Mouse (Mus musculus) forebrain, embryonic 15.5 days (tissue): Measurements from ENCODE around the gene Ddah1. TPM values are rescaled to one million over a fixed set of nuclear protein-coding genes. Genes with fewer than 3 reads are reported as not detected.

Source experiments
- ATAC-seq: fragments of 200-750 bp; cut with Nextera tagmentation; replicated peaks from 2 replicates; pipeline ENCODE4 v1.8.0; 2017; ENCODE audit warnings: mild to moderate bottlenecking, moderate TSS enrichment, moderate library complexity
- H3K27ac ChIP-seq: fragments of 300-500 bp; sonication (generic); replicated peaks from 2 replicates; pipeline ENCODE4 v1.5.1; 2015; ENCODE audit warnings: mild to moderate bottlenecking, inconsistent platforms
- H3K27me3 ChIP-seq: fragments of 300-500 bp; sonication (generic); 2 replicates; pipeline ENCODE4 v1.6.1; 2015; ENCODE audit warnings: inconsistent platforms
- H3K36me3 ChIP-seq: fragments of 300-500 bp; sonication (generic); 2 replicates; pipeline ENCODE4 v1.6.1; 2015; ENCODE audit warnings: mild to moderate bottlenecking, inconsistent platforms
- H3K4me1 ChIP-seq: fragments of 300-500 bp; sonication (generic); 2 replicates; pipeline ENCODE4 v1.6.1; 2015; ENCODE audit warnings: inconsistent platforms
- H3K4me2 ChIP-seq: fragments of 300-500 bp; sonication (generic); replicated peaks from 2 replicates; pipeline ENCODE4 v1.6.1; 2015; ENCODE audit warnings: mild to moderate bottlenecking, inconsistent platforms
- H3K4me3 ChIP-seq: fragments of 300-500 bp; sonication (generic); 2 replicates; pipeline ENCODE4 v1.5.1; 2015; ENCODE audit warnings: mild to moderate bottlenecking, inconsistent platforms
- H3K9ac ChIP-seq: fragments of 300-500 bp; sonication (generic); replicated peaks from 2 replicates; pipeline ENCODE4 v1.6.1; 2015; ENCODE audit warnings: mild to moderate bottlenecking, inconsistent platforms
- H3K9me3 ChIP-seq: fragments of 300-500 bp; sonication (generic); 2 replicates; pipeline ENCODE4 v1.6.1; 2016; ENCODE audit warnings: inconsistent platforms
- WGBS: fragments of 180-500 bp; shearing (Covaris S2); methylation state at CpG from one replicate; pipeline ENCODE4 v1.1.7; 2015; ENCODE audit warnings: mixed read lengths; 5-methylcytosine and 5-hydroxymethylcytosine counted together
- polyA plus RNA-seq: library from polyadenylated mRNA; unstranded; fragments of >200 nt; fragmentation: Nextera tagmentation; extraction: Ambion mirVana; gene quantifications from 2 replicates; pipeline ENCODE4 v1.2.1, GENCODE M21; 2015

Gene Ddah1
- polyA plus RNA-seq, 1 experiment from 2014 or later: 162 TPM

GRCm38 (mm10) chr3:145822201-145822600, 63.7 kb downstream of the Ddah1 start:
- 79% methylated on average over 4 of the region's 4 CpGs for WGBS
- Histone ChIP-seq H3K36me3 (no peaks in the 10 kb centered on the region), H3K9me3 (no peaks in the 10 kb centered on the region), H3K4me2 (no peak overlapping the region), H3K4me1 (peaks cover 29% of the 10 kb centered on the region), H3K27me3 (no peaks in the 10 kb centered on the region), H3K9ac (no peak overlapping the region), H3K4me3 (no peak overlapping the region), H3K27ac (no peak overlapping the region)
- ATAC-seq: no peak

DNA sequence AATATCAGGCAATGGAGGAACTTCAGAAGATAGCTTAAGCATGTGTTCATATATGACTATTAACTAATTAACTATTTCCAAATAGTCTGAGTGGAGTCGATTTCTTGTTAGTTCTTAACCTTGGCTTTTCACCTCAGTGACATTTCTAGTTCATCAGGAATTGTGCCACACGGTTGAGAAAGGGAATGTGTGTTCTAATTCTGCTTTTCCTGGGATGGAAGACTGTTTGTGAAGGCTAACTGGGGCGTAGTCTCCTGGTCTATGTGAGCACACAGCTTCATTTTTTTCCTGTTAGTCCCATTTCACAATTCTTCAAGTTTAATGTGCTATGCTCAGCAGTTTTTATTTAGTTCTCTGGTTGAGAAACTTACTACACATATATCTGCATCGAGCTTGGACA, 65.2 kb downstream of the Ddah1 start:
- no peak overlapping the region for H3K4me2 ChIP-seq
- no peak overlapping the region for H3K27ac ChIP-seq
- H3K9me3 ChIP-seq: no peaks in the 10 kb centered on the region
- peaks cover 35% of the 10 kb centered on the region for H3K4me1 ChIP-seq
- no peak overlapping the region for H3K4me3 ChIP-seq
- 81% methylated on average over 4 of the region's 4 CpGs for WGBS
- H3K9ac ChIP-seq: no peak overlapping the region
- no peaks in the 10 kb centered on the region for H3K27me3 ChIP-seq
- H3K36me3 ChIP-seq: no peaks in the 10 kb centered on the region
- no peak for ATAC-seq

DNA sequence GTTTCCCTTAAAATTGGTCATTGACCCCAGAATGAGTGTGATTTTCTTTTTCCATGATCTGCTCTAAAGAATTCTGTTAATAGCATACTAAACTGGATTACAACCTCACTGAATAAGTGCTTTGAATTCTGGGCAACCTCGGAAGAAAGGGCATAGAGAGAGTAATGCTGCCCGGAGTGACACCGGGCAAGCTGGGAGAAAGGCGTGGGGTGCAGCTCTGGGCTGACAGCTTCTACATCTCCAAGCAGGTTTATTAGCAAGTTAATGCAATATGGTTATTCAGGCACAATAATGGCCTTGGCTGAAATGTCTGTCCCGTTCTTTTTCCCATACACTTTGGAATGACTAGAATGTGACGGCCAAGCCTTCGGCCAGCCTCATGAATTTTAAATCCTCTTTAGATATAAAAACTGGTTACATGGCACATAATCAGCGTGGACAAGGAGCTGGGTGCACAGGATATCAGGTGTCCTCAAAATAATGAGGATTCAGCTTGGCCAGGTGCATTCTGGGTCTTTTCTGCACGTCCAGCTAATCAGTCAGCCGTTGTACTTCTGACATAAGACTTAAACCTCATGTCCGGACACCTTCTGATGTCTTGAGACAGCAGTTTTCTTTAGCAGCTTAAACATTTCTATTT, 67.1 kb downstream of the Ddah1 start:
- Histone ChIP-seq H3K27ac (peak overlapping the region; percentile 58; the same call in 1 of the 2 replicates), H3K36me3 (no peaks in the 10 kb centered on the region), H3K9ac (no peak overlapping the region), H3K27me3 (no peaks in the 10 kb centered on the region), H3K4me2 (no peak overlapping the region), H3K9me3 (no peaks in the 10 kb centered on the region), H3K4me3 (no peak overlapping the region), H3K4me1 (peaks cover 38% of the 10 kb centered on the region)
- peak; percentile 84 for ATAC-seq
- WGBS: 12% methylated on average over 11 of the region's 11 CpGs

DNA sequence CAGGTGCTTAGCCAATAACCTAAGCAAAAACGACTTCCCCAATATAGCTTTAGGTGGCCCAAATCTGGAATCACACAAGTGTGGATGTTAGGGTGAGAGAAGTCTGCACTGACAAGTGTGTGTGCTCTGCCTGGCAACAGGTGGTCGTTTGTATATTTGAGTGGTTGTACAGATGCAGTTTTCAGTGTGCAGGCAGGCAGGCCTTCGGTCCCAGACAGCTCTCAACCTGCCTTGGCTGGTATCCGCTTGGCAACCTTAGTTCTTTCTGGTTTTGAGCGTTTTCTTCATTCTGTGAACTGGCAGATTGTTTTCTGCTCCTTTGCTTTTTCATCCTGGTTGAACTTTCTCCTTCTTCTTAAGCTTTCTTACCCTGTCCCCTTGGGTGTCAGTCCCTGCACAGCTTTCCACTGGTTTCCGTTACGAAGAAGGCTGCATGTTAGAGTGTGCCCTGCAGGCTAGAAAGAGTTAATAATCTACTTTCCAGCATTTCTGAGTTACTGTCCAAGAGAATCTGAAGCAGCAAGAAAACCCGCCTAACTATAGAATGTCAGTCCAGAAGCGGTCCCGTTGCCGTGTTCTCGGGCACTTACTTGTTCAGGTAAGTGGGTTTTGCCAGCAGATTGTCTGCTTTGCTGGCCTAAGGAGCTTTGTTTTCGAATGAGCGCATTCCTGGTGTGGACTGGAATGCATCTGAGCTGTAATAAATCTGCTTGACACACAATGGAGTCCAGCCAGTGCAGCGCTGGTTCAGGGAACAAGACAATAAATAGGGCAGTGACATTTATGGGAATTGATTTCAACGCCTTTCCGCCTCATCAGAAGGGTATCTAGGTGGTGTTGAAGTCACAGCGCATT, 68.9 kb downstream of the Ddah1 start:
- ATAC-seq: no peak
- WGBS: 27% methylated on average over 18 of the region's 18 CpGs
- Histone ChIP-seq H3K9me3 (no peaks in the 10 kb centered on the region), H3K4me3 (no peak overlapping the region), H3K27ac (peak overlapping the region; percentile 63), H3K4me1 (peaks cover 38% of the 10 kb centered on the region), H3K9ac (no peak overlapping the region), H3K4me2 (peak overlapping the region; percentile 11), H3K27me3 (no peaks in the 10 kb centered on the region), H3K36me3 (no peaks in the 10 kb centered on the region)

DNA sequence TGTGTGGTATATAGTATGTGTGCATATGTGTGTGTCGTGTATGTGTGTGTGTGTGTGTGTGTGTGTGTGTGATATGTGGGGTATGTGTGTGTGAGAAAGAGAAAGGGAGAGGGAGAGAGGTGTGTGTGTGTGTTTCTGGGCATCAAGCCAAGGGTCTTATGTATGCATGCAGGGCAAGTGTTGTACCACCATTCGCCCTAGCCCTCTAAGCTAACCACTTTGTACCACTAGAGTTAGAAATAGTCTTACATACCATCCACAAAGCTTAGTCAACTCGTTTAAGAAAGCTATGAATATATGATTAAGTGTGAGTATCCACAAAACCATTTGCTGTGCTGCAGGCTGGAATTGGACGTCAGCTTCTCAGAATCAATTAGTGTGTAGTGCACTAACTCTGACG, 70.4 kb downstream of the Ddah1 start:
- 37% methylated on average over 5 of the region's 5 CpGs for WGBS
- no peak for ATAC-seq

DNA sequence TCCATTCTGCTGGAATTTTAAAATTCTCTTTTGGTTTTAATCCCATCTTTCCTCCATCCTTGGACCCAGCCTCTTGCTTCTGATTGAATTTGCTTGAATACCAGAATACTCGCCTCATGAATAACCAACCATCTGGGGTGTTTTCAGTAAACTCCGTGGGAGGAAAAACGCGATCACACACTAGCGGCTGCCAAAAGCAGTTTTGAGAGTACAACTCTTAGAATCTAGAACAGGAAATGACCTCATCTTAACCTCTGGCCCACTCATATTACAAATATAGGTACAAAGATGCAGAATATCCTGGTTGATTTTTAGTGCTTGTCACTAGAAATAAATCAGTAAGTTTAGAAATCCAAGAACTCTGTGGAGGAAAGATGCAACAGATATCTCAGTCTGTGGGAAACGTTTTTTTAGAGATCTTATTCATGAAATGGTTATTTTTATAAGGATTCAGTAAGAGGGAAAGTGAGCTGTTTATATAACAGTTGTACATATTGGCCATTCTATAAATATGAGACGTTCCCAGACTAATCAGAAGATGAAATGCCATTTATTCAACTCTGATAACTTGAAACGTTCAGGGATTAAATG, 75.6 kb downstream of the Ddah1 start:
- Histone ChIP-seq H3K4me2 (no peak overlapping the region), H3K27ac (peak overlapping the region; percentile 41; the same call in 1 of the 2 replicates), H3K4me1 (peaks cover 13% of the 10 kb centered on the region; the same call in 1 of the 2 replicates), H3K36me3 (no peaks in the 10 kb centered on the region), H3K27me3 (no peaks in the 10 kb centered on the region), H3K4me3 (no peak overlapping the region), H3K9ac (no peak overlapping the region), H3K9me3 (no peaks in the 10 kb centered on the region)
- WGBS: 38% methylated on average over 8 of the region's 8 CpGs
- ATAC-seq: peak; percentile 60; the same call in 1 of the 2 replicates

More for the DNA sequence above, 70.4 kb downstream of the Ddah1 start:
- no peak overlapping the region for H3K4me2 ChIP-seq
- H3K4me3 ChIP-seq: no peak overlapping the region
- no peaks in the 10 kb centered on the region for H3K9me3 ChIP-seq
- no peaks in the 10 kb centered on the region for H3K36me3 ChIP-seq
- H3K27ac ChIP-seq: no peak overlapping the region
- no peak overlapping the region for H3K9ac ChIP-seq
- no peaks in the 10 kb centered on the region for H3K27me3 ChIP-seq
- H3K4me1 ChIP-seq: peaks cover 45% of the 10 kb centered on the region

- no peaks in the 10 kb centered on the region for H3K27me3 ChIP-seq
- no peak overlapping the region for H3K27ac ChIP-seq
- H3K4me3 ChIP-seq: no peak overlapping the region
- no peak overlapping the region for H3K4me2 ChIP-seq
- no peak overlapping the region for H3K9ac ChIP-seq
- no peaks in the 10 kb centered on the region for H3K36me3 ChIP-seq
- H3K4me1 ChIP-seq: peaks cover 8% of the 10 kb centered on the region; the same call in 1 of the 2 replicates
- no peak for ATAC-seq
- H3K9me3 ChIP-seq: 0 out of 2 replicates have a peak, but pooled peaks cover 2% of the 10 kb centered on the region
Observed at GRCm38 (mm10) chr3:145838281-145838680, 79.8 kb downstream of the Ddah1 start.

- WGBS: 80% methylated on average over 12 of the region's 12 CpGs
- Histone ChIP-seq H3K36me3 (no peaks in the 10 kb centered on the region), H3K4me1 (no peaks in the 10 kb centered on the region), H3K9me3 (0 out of 2 replicates have a peak, but pooled peaks cover 2% of the 10 kb centered on the region), H3K9ac (no peak overlapping the region), H3K4me2 (no peak overlapping the region), H3K27ac (no peak overlapping the region), H3K27me3 (no peaks in the 10 kb centered on the region), H3K4me3 (no peak overlapping the region)
- ATAC-seq: peak; percentile 61
Observed at GRCm38 (mm10) chr3:145841961-145842710, 83.7 kb downstream of the Ddah1 start.

- no peak overlapping the region for H3K4me3 ChIP-seq
Observed at GRCm38 (mm10) chr3:145843836-145844235, 85.4 kb downstream of the Ddah1 start.

GRCm38 (mm10) chr3:145844891-145845290, 86.4 kb downstream of the Ddah1 start:
- 0 out of 2 replicates have a peak, but pooled peaks cover 2% of the 10 kb centered on the region for H3K9me3 ChIP-seq
- H3K9ac ChIP-seq: no peak overlapping the region
- H3K27me3 ChIP-seq: no peaks in the 10 kb centered on the region
- no peaks in the 10 kb centered on the region for H3K36me3 ChIP-seq
- no peaks in the 10 kb centered on the region for H3K4me1 ChIP-seq
- H3K27ac ChIP-seq: no peak overlapping the region
- no peak overlapping the region for H3K4me2 ChIP-seq
- no peak for ATAC-seq
- WGBS: 93% methylated on average over 3 of the region's 3 CpGs
- no peak overlapping the region for H3K4me3 ChIP-seq

More at GRCm38 (mm10) chr3:145843836-145844235, 85.4 kb downstream of the Ddah1 start:
- Histone ChIP-seq H3K9me3 (0 out of 2 replicates have a peak, but pooled peaks cover 2% of the 10 kb centered on the region), H3K9ac (no peak overlapping the region), H3K4me1 (no peaks in the 10 kb centered on the region), H3K36me3 (no peaks in the 10 kb centered on the region), H3K27me3 (no peaks in the 10 kb centered on the region), H3K4me2 (no peak overlapping the region), H3K27ac (no peak overlapping the region)
- WGBS: 95% methylated on average over 3 of the region's 3 CpGs
- ATAC-seq: no peak

- H3K36me3 ChIP-seq: no peaks in the 10 kb centered on the region
- 58% methylated on average over 2 of the region's 2 CpGs for WGBS
- H3K4me3 ChIP-seq: no peak overlapping the region
- H3K27ac ChIP-seq: no peak overlapping the region
- no peaks in the 10 kb centered on the region for H3K9me3 ChIP-seq
- no peak for ATAC-seq
- no peak overlapping the region for H3K4me2 ChIP-seq
- no peaks in the 10 kb centered on the region for H3K4me1 ChIP-seq
- no peaks in the 10 kb centered on the region for H3K27me3 ChIP-seq
- no peak overlapping the region for H3K9ac ChIP-seq
Observed at GRCm38 (mm10) chr3:145846255-145846654, 87.8 kb downstream of the Ddah1 start.
